Mouse (Mus musculus) stomach, embryonic 16.5 days (tissue): ENCODE data around the gene Tead2. TPM values are rescaled to one million over a fixed set of nuclear protein-coding genes. Genes with fewer than 3 reads are reported as not detected.

Experiments
- ATAC-seq: fragments of 200-750 bp; cut with Nextera tagmentation; 2 replicates; pipeline ENCODE4 v1.8.0; 2017; ENCODE audit warnings: moderate number of reproducible peaks, moderate TSS enrichment; ENCODE audit not compliant: insufficient read depth, low FRiP score
- H3K27ac ChIP-seq: fragments of 300-500 bp; sonication (generic); 2 replicates; pipeline ENCODE4 v1.5.1; 2014; ENCODE audit warnings: low read length
- H3K27me3 ChIP-seq: fragments of 300-500 bp; sonication (generic); 2 replicates; pipeline ENCODE4 v1.6.1; 2014; ENCODE audit warnings: low read length, control low read depth, mixed read lengths; ENCODE audit not compliant: control insufficient read depth, insufficient read depth
- H3K36me3 ChIP-seq: fragments of 300-500 bp; sonication (generic); 2 replicates; pipeline ENCODE4 v1.6.1; 2014; ENCODE audit warnings: low read length; ENCODE audit not compliant: control insufficient read depth, insufficient read depth
- H3K4me1 ChIP-seq: fragments of 300-500 bp; sonication (generic); 2 replicates; pipeline ENCODE4 v1.6.1; 2014; ENCODE audit warnings: low read length, control low read depth, mixed read lengths; ENCODE audit not compliant: control insufficient read depth, insufficient read depth
- H3K4me2 ChIP-seq: fragments of 300-500 bp; sonication (generic); 2 replicates; pipeline ENCODE4 v1.6.1; 2014; ENCODE audit warnings: low read depth, low read length, mixed read lengths
- H3K4me3 ChIP-seq: fragments of 300-500 bp; sonication (generic); replicated peaks from 2 replicates; pipeline ENCODE4 v1.5.1; 2014; ENCODE audit warnings: mild to moderate bottlenecking, low read length
- H3K9ac ChIP-seq: fragments of 300-500 bp; sonication (generic); 2 replicates; pipeline ENCODE4 v1.6.1; 2014; ENCODE audit warnings: low read length
- H3K9me3 ChIP-seq: fragments of 300-500 bp; sonication (generic); replicated peaks from 2 replicates; pipeline ENCODE4 v1.6.1; 2016; ENCODE audit warnings: low read length, control low read depth; ENCODE audit not compliant: control insufficient read depth
- WGBS: fragments of 180-500 bp; shearing (Covaris S2); extraction: QIAGEN DNeasy Blood & Tissue Kit; methylation state at CpG from one replicate; pipeline ENCODE4 v1.1.7; 2014; 5-methylcytosine and 5-hydroxymethylcytosine counted together
- polyA plus RNA-seq: library from polyadenylated mRNA; unstranded; fragments of >200 nt; fragmentation: Nextera tagmentation; extraction: Ambion mirVana; gene quantifications from 2 replicates; pipeline ENCODE4 v1.2.1, GENCODE M21; 2015

Gene Tead2
- polyA plus RNA-seq, 1 experiment from 2014 or later, result 93.9 TPM

DNA sequence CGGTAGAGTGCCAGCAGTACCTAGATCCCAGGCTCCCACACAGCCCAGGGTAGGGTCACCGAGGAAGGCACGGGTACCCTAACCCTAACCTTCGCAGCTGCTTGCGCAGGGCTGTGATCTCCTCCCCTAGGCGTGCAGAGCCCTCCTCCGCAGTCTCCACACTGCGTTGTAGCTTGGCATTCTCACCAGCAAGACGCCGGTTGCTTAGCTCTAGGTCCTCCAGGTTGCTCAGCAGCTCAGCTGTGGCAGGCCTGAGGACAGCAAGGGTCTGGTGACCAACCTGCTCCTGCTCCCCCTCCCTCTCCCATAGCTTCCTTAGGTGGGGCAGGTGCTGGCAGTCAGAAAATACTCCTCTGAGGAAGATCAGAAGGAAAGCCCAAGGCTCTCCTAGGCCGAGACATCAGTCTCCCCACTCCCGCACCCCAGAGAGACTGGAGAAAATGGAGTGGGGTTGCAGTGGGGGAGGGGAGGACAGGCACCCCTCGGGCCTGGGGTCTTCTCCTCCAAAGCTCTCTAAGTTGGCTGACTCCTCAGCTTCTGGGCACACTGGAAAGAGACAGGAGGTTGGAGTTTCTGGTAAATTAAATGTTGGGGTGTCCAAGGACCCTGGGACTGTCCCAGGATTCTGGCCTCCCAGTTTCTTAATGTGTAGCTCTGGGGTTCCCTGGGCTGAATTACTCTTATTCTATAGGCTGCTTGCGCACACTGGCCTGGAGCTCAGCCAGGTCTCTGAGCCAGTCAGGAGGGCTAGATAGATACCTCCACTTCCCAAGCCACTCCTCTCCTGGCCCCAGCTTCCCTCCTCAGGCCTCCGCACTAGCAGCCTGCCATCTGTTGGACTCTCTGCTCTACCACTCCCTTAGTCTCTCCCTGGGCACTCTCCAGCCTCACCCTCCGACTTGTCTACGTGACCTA lies 21.4 kb upstream of the Tead2 start:
- Histone ChIP-seq H3K4me3 (no peak overlapping the region), H3K4me1 (no peaks in the 10 kb centered on the region; the same call in 1 of the 2 replicates), H3K9me3 (no peaks in the 10 kb centered on the region), H3K36me3 (no peaks in the 10 kb centered on the region), H3K4me2 (no peak overlapping the region), H3K9ac (no peak overlapping the region), H3K27me3 (peaks cover 6% of the 10 kb centered on the region; the same call in 1 of the 2 replicates), H3K27ac (no peak overlapping the region)
- WGBS, result 74% methylated on average over 17 of the region's 17 CpGs
- no peak; the same call in 1 of the 2 replicates for ATAC-seq

DNA sequence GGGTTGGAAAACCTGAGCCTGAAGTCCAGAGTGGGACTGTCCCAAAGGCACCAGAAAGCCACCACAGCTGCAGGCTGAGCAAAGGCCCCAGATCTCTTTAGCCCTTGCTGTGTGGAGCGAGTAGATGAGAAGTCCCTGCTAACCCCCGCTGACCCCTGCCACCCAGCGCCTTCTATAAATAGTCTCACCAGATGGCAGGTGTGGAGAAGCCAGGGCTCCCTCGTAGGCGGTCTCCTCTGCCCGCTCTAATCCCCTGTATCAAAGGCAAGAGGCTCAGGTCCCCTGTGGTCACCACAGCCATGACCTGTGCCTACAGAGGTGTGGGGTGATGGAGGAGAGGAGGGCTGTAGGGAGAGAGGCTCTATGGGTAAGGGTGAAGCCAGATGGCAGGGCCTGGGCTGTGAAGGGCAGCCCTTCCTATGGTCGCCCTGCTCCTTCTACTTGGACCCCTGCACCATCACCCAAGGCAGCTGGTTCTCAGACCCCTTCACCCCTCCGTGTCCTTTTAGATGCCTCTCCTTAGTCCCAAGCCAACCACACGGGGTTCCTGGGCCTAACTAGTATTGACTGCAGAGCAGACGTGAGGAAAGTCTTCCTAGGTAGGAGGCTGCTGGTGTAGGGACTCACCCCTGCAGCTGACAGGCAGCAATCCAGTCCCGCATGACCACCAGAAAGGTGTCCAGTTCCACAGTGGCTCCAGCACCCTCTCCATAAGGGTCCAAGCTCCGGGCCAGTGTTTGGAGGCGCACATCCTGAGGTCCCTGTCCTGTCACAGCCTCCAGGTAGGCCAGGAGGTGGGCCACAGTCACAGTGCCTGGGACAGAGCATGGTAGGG lies 20.0 kb upstream of the Tead2 start:
- Histone ChIP-seq H3K36me3 (no peaks in the 10 kb centered on the region), H3K9ac (no peak overlapping the region), H3K4me3 (no peak overlapping the region), H3K4me1 (no peaks in the 10 kb centered on the region; the same call in 1 of the 2 replicates), H3K4me2 (no peak overlapping the region), H3K27ac (no peak overlapping the region), H3K27me3 (no peaks in the 10 kb centered on the region; the same call in 1 of the 2 replicates), H3K9me3 (no peaks in the 10 kb centered on the region)
- ATAC-seq, result no peak
- 61% methylated on average over 13 of the region's 13 CpGs for WGBS

DNA sequence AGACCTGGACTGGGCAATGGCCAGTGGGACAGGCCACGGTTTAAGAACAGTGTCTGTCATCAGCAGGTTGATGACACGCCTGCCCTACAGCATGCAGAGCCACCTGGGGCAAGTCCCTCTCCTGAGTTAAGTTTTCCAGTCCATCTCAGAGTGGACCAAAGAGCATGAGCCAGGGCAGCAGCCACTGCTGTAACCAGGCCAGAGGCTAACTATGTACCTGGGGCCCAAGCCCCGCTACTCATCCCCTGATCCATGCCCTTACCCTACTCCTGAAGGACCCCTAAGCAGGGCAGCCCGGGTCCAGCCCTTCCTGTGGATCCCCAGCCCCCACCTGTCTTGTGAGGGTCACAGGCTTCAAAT lies 19.4 kb upstream of the Tead2 start:
- no peak overlapping the region for H3K9ac ChIP-seq
- WGBS, result 83% methylated on average over 4 of the region's 4 CpGs

DNA sequence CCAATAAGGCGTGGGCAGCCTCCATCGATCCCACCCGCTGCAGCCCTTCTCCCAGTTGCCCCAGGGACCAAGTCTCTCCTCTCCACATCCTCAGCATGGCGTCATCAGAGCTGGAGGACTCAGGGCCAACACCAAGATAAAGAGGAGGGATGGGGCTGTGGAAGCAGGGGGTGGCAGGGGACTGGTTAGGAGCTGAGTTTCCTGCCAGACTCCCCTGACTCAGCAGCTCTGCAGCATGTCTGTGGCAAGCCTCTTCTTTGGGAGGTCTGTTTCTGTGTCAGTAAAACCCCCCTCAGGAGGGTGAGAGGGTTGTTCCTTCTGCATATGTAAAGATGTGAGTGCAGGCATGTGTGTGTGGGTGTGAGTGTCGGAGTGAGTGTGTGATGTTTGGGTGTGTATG lies 18.6 kb upstream of the Tead2 start:
- H3K4me3 ChIP-seq, result no peak overlapping the region
- no peak overlapping the region for H3K4me2 ChIP-seq
- 76% methylated on average over 5 of the region's 5 CpGs for WGBS
- H3K9me3 ChIP-seq, result no peaks in the 10 kb centered on the region
- H3K36me3 ChIP-seq, result no peaks in the 10 kb centered on the region
- H3K9ac ChIP-seq, result no peak overlapping the region
- H3K27me3 ChIP-seq, result no peaks in the 10 kb centered on the region; the same call in 1 of the 2 replicates
- no peaks in the 10 kb centered on the region for H3K4me1 ChIP-seq
- H3K27ac ChIP-seq, result no peak overlapping the region
- ATAC-seq, result no peak

More for the DNA sequence above, 19.4 kb upstream of the Tead2 start:
- no peak for ATAC-seq
- H3K9me3 ChIP-seq, result no peaks in the 10 kb centered on the region
- H3K36me3 ChIP-seq, result no peaks in the 10 kb centered on the region
- no peak overlapping the region for H3K4me2 ChIP-seq
- H3K27me3 ChIP-seq, result no peaks in the 10 kb centered on the region; the same call in 1 of the 2 replicates
- H3K4me3 ChIP-seq, result no peak overlapping the region
- no peaks in the 10 kb centered on the region; the same call in 1 of the 2 replicates for H3K4me1 ChIP-seq
- no peak overlapping the region for H3K27ac ChIP-seq

DNA sequence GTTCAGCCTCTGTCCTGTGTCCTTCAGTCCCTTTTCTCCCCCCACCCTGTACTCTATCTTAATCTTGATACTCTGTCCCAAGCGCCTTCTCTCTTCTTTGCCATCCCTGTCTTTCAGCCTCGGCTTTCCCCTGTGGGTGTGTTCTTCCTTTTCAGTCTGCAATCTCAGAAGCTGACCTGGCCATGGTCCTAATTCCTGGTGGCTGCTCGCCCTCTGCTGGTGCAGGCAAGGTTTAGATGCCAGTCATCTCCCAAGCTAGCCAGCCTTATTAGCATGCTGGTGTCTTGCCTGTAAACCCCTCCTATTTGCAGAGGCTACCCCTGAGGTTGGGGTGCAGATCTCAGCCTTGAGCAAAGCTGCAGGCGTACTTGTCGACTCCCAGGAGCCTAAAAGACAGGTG lies 17.1 kb upstream of the Tead2 start:
- 0 out of 2 replicates have a peak, but pooled peaks have one; percentile 39 for ATAC-seq
- Histone ChIP-seq H3K27ac (no peak overlapping the region), H3K9me3 (no peaks in the 10 kb centered on the region), H3K27me3 (no peaks in the 10 kb centered on the region; the same call in 1 of the 2 replicates), H3K4me3 (no peak overlapping the region), H3K4me1 (no peaks in the 10 kb centered on the region), H3K4me2 (no peak overlapping the region), H3K36me3 (no peaks in the 10 kb centered on the region), H3K9ac (peak overlapping the region; percentile 28; the same call in 1 of the 2 replicates)
- 12% methylated on average over 5 of the region's 5 CpGs for WGBS

DNA sequence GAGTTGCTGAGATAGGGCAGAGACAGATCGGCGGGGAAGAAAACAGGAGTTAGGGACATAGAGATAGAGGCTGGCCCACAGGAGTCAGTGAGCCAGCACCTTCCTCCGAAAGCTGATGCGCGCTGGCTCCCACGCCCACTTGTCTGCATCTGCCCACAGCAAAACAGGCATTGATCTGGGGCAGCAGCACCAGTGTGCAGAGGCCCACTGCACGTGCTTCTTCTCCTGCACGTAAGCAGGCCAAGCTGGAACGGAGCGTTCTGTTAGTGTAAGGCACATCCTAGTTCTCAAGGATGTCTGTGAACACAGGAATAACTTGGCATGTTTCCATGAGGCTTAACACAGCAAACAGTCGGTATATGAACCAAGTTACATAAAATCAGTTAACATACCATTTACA lies 16.6 kb upstream of the Tead2 start:
- 72% methylated on average over 11 of the region's 11 CpGs for WGBS
- peak overlapping the region; percentile 28; the same call in 1 of the 2 replicates for H3K9ac ChIP-seq
- no peak for ATAC-seq
- no peak overlapping the region for H3K4me3 ChIP-seq
- no peaks in the 10 kb centered on the region; the same call in 1 of the 2 replicates for H3K27me3 ChIP-seq
- H3K4me2 ChIP-seq, result no peak overlapping the region
- no peak overlapping the region for H3K27ac ChIP-seq
- H3K4me1 ChIP-seq, result no peaks in the 10 kb centered on the region
- H3K9me3 ChIP-seq, result no peaks in the 10 kb centered on the region
- H3K36me3 ChIP-seq, result no peaks in the 10 kb centered on the region

DNA sequence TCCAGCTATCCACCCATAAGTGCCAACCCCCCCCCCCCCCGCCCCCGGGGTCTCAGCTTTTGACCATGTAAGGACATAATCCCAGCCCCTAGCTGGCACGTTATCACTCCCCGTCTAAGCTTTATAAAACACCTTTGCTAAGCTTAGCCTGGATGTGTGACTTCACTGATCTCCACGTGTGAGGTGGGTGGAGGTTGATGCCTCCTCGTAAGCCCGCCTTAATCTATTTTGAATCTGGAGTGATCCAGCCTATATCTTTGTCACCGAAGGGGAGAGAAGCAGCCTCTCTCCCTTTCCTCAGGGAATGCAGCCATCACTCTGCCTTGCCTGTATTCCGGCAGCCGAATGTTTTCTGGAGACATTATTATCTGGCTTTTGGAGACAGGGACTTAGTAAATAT lies 12.9 kb upstream of the Tead2 start:
- no peaks in the 10 kb centered on the region for H3K4me1 ChIP-seq
- no peaks in the 10 kb centered on the region for H3K27me3 ChIP-seq
- peak overlapping the region; percentile 40; the same call in 1 of the 2 replicates for H3K27ac ChIP-seq
- H3K4me3 ChIP-seq, result no peak overlapping the region
- no peaks in the 10 kb centered on the region for H3K9me3 ChIP-seq
- no peak for ATAC-seq
- H3K9ac ChIP-seq, result no peak overlapping the region
- whole genome bisulfite sequencing, result 39% methylated on average over 10 of the region's 10 CpGs
- no peaks in the 10 kb centered on the region for H3K36me3 ChIP-seq
- no peak overlapping the region for H3K4me2 ChIP-seq

DNA sequence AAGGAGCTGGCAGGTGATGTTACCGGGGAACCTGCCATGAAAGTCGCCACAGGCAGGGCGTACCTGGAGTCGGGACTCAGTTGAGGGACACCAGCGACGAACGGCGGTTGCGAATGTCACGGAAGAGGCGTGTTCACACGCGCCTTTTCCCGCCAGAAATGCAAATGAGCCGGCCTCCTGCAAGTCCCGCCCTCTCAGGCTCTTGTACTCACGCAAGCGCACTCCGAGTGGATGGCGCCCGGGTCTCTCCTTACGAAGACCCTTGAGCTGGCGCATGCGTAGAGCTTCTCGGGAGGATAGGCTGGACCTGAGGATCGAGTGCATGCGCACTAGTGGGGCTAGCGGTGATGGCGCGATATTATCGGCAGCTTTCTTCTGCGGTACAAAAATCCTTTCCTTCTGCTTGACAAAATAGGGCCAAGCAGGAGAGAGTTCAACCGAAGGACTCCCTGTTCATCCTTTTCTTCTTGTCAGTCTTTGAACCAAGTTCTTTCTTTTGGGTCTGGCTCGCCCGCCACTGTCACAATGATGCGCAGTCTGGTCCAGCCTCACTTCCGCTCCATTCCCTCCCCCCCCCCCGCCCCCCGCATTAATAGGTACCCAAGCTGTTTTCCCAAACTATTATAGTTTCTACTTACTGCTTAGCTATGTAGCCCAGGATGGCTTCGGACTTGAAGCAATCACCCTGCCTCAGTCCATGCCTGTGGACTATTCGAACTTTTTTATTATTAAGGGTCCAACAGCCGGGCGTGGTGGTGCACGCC lies 11.0 kb upstream of the Tead2 start, which contains the start of gene Ccdc155:
Gene Ccdc155 (minus strand): TSS at position 513 of the 764 bp plus-strand sequence.
- ATAC-seq, result peak; percentile 95
- peak within 1 kb of the TSS; percentile 57 for H3K9ac ChIP-seq
- no peaks in the 10 kb centered on the region for H3K4me1 ChIP-seq
- H3K36me3 ChIP-seq, result no peaks in the 10 kb centered on the region
- peak within 1 kb of the TSS; percentile 54 for H3K4me3 ChIP-seq
- no peaks in the 10 kb centered on the region for H3K27me3 ChIP-seq
- H3K4me2 ChIP-seq, result peak within 1 kb of the TSS; percentile 60
- no peaks in the 10 kb centered on the region for H3K9me3 ChIP-seq
- no peak within 1 kb of the TSS for H3K27ac ChIP-seq
- WGBS, result 8% methylated on average over 44 of the region's 44 CpGs
